Mouse (Mus musculus): ENCODE measurements around the gene Syt9. TPM values are rescaled to one million over a fixed set of nuclear protein-coding genes. Genes with fewer than 3 reads are reported as not detected.
"Not testable (repeated sequence)": the region's sequence is repeated elsewhere in the genome, so short reads cannot be mapped to it uniquely, and the experiment has no call there.

Gene Syt9
- polyA plus RNA-seq, 1 experiment from 2014 or later = 6.4 TPM

GRCm38 (mm10) chr7:107478979-107479965 lies 108.7 kb downstream of the Syt9 start:
- Histone ChIP-seq H3K9me3 (ENCODE audit: control insufficient read depth, low read length) (no peaks in the 10 kb centered on the region), H3K4me3 (ENCODE audit: low read depth, low read length) (no peak overlapping the region), H3K27me3 (replicated peaks; ENCODE audit: control insufficient read depth, insufficient read depth, low read length) (no peaks in the 10 kb centered on the region), H3K27ac (replicated peaks; ENCODE audit: low read depth, low read length) (no peak overlapping the region), H3K4me1 (ENCODE audit: control insufficient read depth, insufficient read depth, low read length) (no peaks in the 10 kb centered on the region), H3K4me2 (ENCODE audit: low read depth, low read length) (no peak overlapping the region), H3K36me3 (ENCODE audit: control insufficient read depth, insufficient read depth, low read length) (no peaks in the 10 kb centered on the region), H3K9ac (ENCODE audit: low read depth, low read length) (no peak overlapping the region)
- DNase-seq (ENCODE audit: low spot score) (no peak), ATAC-seq (ENCODE audit: low read depth) (no peak)
- WGBS = 46% methylated on average over 7 of the region's 7 CpGs

DNA sequence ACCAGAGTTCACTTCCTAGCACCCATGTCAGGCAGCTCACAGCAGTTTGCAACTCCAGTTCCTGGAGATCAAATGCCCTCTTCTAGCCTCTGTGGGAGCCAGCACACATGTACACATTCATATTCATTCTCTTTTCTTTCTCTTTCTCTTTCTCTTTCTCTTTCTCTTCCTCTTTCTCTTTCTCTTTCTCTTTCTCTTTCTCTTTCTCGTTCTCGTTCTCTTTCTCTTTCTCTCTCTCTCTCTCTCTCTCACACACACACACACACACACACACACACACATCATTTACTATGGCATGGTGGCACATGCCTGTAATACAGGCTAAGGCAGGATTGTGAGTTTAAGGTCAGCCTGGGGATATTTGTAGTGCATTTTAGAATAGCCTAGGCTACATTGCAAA lies 115.2 kb downstream of the Syt9 start:
- H3K36me3 ChIP-seq (ENCODE audit: control insufficient read depth, insufficient read depth, low read length); ATAC-seq (ENCODE audit: low read depth); H3K4me2 ChIP-seq (ENCODE audit: low read depth, low read length); H3K27ac ChIP-seq (replicated peaks; ENCODE audit: low read depth, low read length); H3K4me3 ChIP-seq (ENCODE audit: low read depth, low read length); H3K27me3 ChIP-seq (replicated peaks; ENCODE audit: control insufficient read depth, insufficient read depth, low read length); DNase-seq (ENCODE audit: low spot score); H3K4me1 ChIP-seq (ENCODE audit: control insufficient read depth, insufficient read depth, low read length); H3K9me3 ChIP-seq (ENCODE audit: control insufficient read depth, low read length); H3K9ac ChIP-seq (ENCODE audit: low read depth, low read length): not testable (repeated sequence)
- WGBS = 92% methylated on average over 2 of the region's 2 CpGs

GRCm38 (mm10) chr7:107495428-107495827 lies 124.9 kb downstream of the Syt9 start:
- Histone ChIP-seq H3K4me1 (ENCODE audit: control insufficient read depth, insufficient read depth, low read length) (no peaks in the 10 kb centered on the region), H3K4me2 (ENCODE audit: low read depth, low read length) (no peak overlapping the region), H3K4me3 (ENCODE audit: low read depth, low read length) (no peak overlapping the region), H3K9me3 (ENCODE audit: control insufficient read depth, low read length) (no peaks in the 10 kb centered on the region), H3K9ac (ENCODE audit: low read depth, low read length) (no peak overlapping the region), H3K27ac (replicated peaks; ENCODE audit: low read depth, low read length) (no peak overlapping the region), H3K36me3 (ENCODE audit: control insufficient read depth, insufficient read depth, low read length) (no peaks in the 10 kb centered on the region), H3K27me3 (replicated peaks; ENCODE audit: control insufficient read depth, insufficient read depth, low read length) (no peaks in the 10 kb centered on the region)
- ATAC-seq (ENCODE audit: low read depth) (no peak), DNase-seq (ENCODE audit: low spot score) (no peak)

GRCm38 (mm10) chr7:107496923-107497322 lies 126.4 kb downstream of the Syt9 start:
- no peaks in the 10 kb centered on the region for H3K9me3 ChIP-seq (ENCODE audit: control insufficient read depth, low read length)

DNA sequence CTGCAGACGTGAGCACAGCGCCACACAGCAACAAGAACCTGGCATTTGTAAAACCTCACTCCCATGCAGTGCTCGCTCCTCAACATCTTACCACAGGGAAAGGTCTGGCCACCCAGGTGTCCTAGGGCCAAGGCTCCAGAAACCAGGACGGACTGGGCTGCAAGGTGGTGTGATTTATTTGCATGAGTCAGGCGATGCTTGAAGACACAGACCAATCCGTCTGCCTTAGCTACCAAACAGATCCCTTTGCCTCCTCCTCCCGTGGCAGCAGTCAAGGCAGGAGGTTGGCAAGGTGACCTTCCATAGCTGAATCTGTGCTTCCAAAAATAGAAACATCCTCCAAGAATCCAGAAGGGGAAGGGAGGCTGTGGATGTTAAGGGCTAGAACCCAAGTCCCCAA lies 130.1 kb downstream of the Syt9 start:
- no peak overlapping the region for H3K4me2 ChIP-seq (ENCODE audit: low read depth, low read length)
- no peak overlapping the region for H3K4me3 ChIP-seq (ENCODE audit: low read depth, low read length)
- ATAC-seq (ENCODE audit: low read depth) = no peak
- H3K4me1 ChIP-seq (ENCODE audit: control insufficient read depth, insufficient read depth, low read length) = no peaks in the 10 kb centered on the region
- H3K9ac ChIP-seq (ENCODE audit: low read depth, low read length) = no peak overlapping the region
- no peaks in the 10 kb centered on the region for H3K27me3 ChIP-seq (replicated peaks; ENCODE audit: control insufficient read depth, insufficient read depth, low read length)
- H3K27ac ChIP-seq (replicated peaks; ENCODE audit: low read depth, low read length) = no peak overlapping the region
- DNase-seq (ENCODE audit: low spot score) = no peak
- H3K36me3 ChIP-seq (ENCODE audit: control insufficient read depth, insufficient read depth, low read length) = no peaks in the 10 kb centered on the region
- H3K9me3 ChIP-seq (ENCODE audit: control insufficient read depth, low read length) = no peaks in the 10 kb centered on the region
- WGBS = 80% methylated on average over 7 of the region's 7 CpGs

More at GRCm38 (mm10) chr7:107496923-107497322, 126.4 kb downstream of the Syt9 start:
- 89% methylated on average over 7 of the region's 7 CpGs for WGBS
- Histone ChIP-seq H3K4me3 (ENCODE audit: low read depth, low read length) (no peak overlapping the region), H3K4me2 (ENCODE audit: low read depth, low read length) (no peak overlapping the region), H3K4me1 (ENCODE audit: control insufficient read depth, insufficient read depth, low read length) (no peaks in the 10 kb centered on the region), H3K36me3 (ENCODE audit: control insufficient read depth, insufficient read depth, low read length) (no peaks in the 10 kb centered on the region), H3K27me3 (replicated peaks; ENCODE audit: control insufficient read depth, insufficient read depth, low read length) (no peaks in the 10 kb centered on the region), H3K27ac (replicated peaks; ENCODE audit: low read depth, low read length) (no peak overlapping the region), H3K9ac (ENCODE audit: low read depth, low read length) (no peak overlapping the region)
- no peak for DNase-seq (ENCODE audit: low spot score)
- no peak for ATAC-seq (ENCODE audit: low read depth)

GRCm38 (mm10) chr7:107504761-107505712 lies 134.5 kb downstream of the Syt9 start:
- Histone ChIP-seq H3K4me2 (ENCODE audit: low read depth, low read length) (no peak overlapping the region), H3K9me3 (ENCODE audit: control insufficient read depth, low read length) (no peaks in the 10 kb centered on the region), H3K4me1 (ENCODE audit: control insufficient read depth, insufficient read depth, low read length) (no peaks in the 10 kb centered on the region), H3K27me3 (replicated peaks; ENCODE audit: control insufficient read depth, insufficient read depth, low read length) (no peaks in the 10 kb centered on the region), H3K9ac (ENCODE audit: low read depth, low read length) (no peak overlapping the region), H3K27ac (replicated peaks; ENCODE audit: low read depth, low read length) (no peak overlapping the region), H3K4me3 (ENCODE audit: low read depth, low read length) (no peak overlapping the region), H3K36me3 (ENCODE audit: control insufficient read depth, insufficient read depth, low read length) (no peaks in the 10 kb centered on the region)
- ATAC-seq (ENCODE audit: low read depth) (no peak), DNase-seq (ENCODE audit: low spot score) (peak; percentile 12)
- 59% methylated on average over 5 of the region's 5 CpGs for WGBS

GRCm38 (mm10) chr7:107507920-107508319 lies 137.4 kb downstream of the Syt9 start:
- H3K4me1 ChIP-seq (ENCODE audit: control insufficient read depth, insufficient read depth, low read length) = no peaks in the 10 kb centered on the region
- ATAC-seq (ENCODE audit: low read depth) (no peak), DNase-seq (ENCODE audit: low spot score) (no peak)
- 86% methylated on average over 3 of the region's 3 CpGs for WGBS
- H3K9me3 ChIP-seq (ENCODE audit: control insufficient read depth, low read length) = no peaks in the 10 kb centered on the region
- H3K27ac ChIP-seq (replicated peaks; ENCODE audit: low read depth, low read length) = no peak overlapping the region
- H3K4me3 ChIP-seq (ENCODE audit: low read depth, low read length) = no peak overlapping the region
- H3K4me2 ChIP-seq (ENCODE audit: low read depth, low read length) = no peak overlapping the region
- no peak overlapping the region for H3K9ac ChIP-seq (ENCODE audit: low read depth, low read length)
- no peaks in the 10 kb centered on the region for H3K36me3 ChIP-seq (ENCODE audit: control insufficient read depth, insufficient read depth, low read length)
- no peaks in the 10 kb centered on the region for H3K27me3 ChIP-seq (replicated peaks; ENCODE audit: control insufficient read depth, insufficient read depth, low read length)

DNA sequence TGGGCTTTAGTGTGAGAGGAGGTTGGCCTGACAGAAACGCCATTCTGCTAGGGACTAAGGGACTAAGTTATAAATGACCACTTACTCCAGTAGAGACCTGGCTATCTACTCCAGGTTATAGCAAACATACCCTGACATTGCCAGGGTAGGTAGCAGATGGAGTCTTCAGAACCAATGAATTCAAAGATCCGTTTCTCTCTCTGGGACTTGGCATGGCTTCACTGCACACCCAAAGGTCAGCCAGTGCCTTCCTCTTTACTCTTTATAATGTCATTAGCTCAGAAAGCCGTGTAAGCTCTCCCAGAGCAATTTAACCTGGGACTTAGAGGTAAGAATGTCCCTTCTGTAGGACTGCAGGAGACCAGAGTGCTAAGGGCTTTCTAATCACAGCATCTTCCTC lies 139.2 kb downstream of the Syt9 start:
- ATAC-seq (ENCODE audit: low read depth) (no peak), DNase-seq (ENCODE audit: low spot score) (no peak)
- Histone ChIP-seq H3K9me3 (ENCODE audit: control insufficient read depth, low read length) (no peaks in the 10 kb centered on the region), H3K27ac (replicated peaks; ENCODE audit: low read depth, low read length) (no peak overlapping the region), H3K36me3 (ENCODE audit: control insufficient read depth, insufficient read depth, low read length) (no peaks in the 10 kb centered on the region), H3K4me3 (ENCODE audit: low read depth, low read length) (no peak overlapping the region), H3K4me2 (ENCODE audit: low read depth, low read length) (no peak overlapping the region), H3K4me1 (ENCODE audit: control insufficient read depth, insufficient read depth, low read length) (no peaks in the 10 kb centered on the region), H3K27me3 (replicated peaks; ENCODE audit: control insufficient read depth, insufficient read depth, low read length) (no peaks in the 10 kb centered on the region), H3K9ac (ENCODE audit: low read depth, low read length) (no peak overlapping the region)
- 77% methylated on average over 3 of the region's 3 CpGs for WGBS

All from embryonic facial prominence, embryonic 14.5 days (tissue).